Mouse (Mus musculus) brown adipose tissue, adult 24 weeks (tissue): ENCODE measurements around the gene 2010111I01Rik. TPM values are rescaled to one million over a fixed set of nuclear protein-coding genes. Genes with fewer than 3 reads are reported as not detected.

Source experiments
- H3K27ac ChIP-seq: fragments of 200-500 bp; replicated peaks from 2 replicates; pipeline ENCODE4 v1.5.1; 2012; ENCODE audit warnings: low read depth, mild to moderate bottlenecking, low read length
- H3K4me1 ChIP-seq: fragments of 200-500 bp; 2 replicates; pipeline ENCODE4 v1.6.1; 2012; ENCODE audit warnings: low read length, mixed read lengths; ENCODE audit not compliant: control insufficient read depth, insufficient read depth, insufficient read length
- H3K4me3 ChIP-seq: fragments of 200-500 bp; 2 replicates; pipeline ENCODE4 v1.5.1; 2012; ENCODE audit warnings: low read depth, mild to moderate bottlenecking, low read length, moderate library complexity; ENCODE audit not compliant: insufficient read depth
- polyA plus RNA-seq: library from polyadenylated mRNA; stranded (reverse); fragments of >200 nt; gene quantifications from 2 replicates; pipeline ENCODE4 v1.2.4, GENCODE M21; 2012; ENCODE audit not compliant: missing spikeins, insufficient read depth, insufficient read length

The 2010111I01Rik gene
- polyA plus RNA-seq, 1 experiment: 10.7 TPM

DNA sequence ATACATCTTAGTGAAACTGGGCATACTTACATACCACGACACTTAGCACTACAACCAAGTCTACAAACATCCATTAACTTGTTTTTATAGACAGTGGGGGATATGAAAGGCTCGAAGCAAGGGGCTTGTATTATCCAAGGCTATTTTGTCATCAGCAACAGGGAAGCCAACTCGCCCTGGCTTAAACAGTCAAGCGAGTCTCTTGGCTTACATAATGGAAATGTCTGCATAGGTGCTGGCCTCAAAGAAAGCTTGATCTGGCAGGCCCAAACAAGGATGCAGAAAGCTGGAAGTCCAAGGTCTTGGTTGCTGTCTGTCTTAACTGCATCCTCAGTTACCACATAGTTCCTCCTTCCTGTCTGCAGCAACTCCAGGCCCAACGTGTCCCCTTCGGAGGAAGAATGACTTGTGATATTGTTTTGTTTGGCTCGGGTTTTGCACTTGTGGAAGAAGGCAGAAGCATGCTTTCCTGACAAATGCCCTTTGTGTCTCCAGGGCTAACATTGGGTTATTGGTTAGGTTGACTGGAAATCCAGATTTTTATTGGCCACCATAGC, 21.3 kb upstream of the 2010111I01Rik start:
- Histone ChIP-seq H3K27ac (no peak overlapping the region), H3K4me3 (no peak overlapping the region), H3K4me1 (no peaks in the 10 kb centered on the region)

DNA sequence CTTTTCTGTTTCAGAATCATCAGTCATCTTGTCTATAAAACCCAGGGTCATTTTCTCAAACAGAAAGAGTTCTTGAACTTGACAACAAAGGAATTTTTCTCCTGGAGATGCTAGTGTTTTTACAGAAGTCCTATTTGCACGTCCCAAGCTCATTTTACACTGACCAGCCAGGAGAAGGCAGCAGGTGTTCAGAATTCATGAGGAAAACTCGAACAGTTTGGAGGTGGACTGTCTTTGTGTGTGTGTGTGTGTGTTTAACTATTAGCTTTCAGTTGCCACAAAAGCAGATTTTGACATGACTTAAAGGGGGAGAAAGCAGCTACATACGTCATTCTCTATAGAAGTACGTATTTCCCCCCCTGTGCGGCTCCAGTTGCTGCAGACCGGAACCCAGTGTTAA, 20.6 kb upstream of the 2010111I01Rik start:
- H3K4me3 ChIP-seq: no peak overlapping the region
- H3K4me1 ChIP-seq: no peaks in the 10 kb centered on the region
- H3K27ac ChIP-seq: no peak overlapping the region

DNA sequence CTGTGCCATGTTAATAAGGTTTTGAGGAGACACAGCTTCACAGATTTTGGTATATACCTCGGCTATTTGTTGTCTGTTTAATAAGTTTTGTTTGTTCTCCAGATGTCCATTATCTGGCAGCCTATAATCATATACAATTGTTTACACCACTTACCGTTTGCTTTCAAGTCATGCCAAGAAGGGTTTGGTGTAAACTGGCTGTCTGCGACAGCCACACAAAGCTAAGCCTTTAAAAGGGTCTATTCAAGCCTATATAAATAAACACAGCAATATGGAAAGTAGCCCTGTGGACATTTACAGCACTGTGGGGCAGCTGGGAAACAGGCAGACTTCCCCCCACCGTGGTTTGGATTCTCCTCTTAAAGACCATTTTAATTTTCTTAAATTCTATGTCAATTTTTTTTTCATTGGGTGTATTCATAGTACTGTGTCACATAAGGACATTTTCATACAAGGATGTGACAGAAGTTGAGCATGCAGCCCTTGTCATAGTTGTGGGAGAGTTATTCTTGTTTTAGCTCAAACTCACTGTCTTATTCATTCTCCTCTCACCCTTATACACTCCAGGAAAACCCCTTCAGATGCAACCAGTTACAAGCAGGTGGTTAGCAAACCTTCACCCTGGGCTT, 15.0 kb upstream of the 2010111I01Rik start:
- Histone ChIP-seq H3K4me3 (no peak overlapping the region), H3K4me1 (0 out of 2 replicates have a peak, but pooled peaks cover 2% of the 10 kb centered on the region), H3K27ac (no peak overlapping the region)

DNA sequence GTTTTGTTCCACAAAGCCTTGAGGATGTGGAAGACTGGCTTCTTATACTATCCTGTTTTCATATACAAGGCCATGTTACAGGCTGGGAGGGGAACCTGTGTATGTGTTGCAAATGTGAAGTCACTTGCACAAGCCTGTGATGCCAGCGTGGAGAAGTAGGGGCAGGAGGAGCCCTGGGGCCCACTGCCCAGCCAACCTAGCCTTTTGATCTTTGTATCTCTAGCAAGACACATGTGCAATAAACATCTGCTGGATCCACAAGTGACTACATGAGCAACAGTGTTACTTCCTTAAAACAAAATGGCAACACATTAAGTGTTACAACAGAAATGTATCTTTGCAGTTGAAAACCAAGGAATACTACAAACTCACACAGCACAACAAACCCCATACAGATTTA, 13.1 kb upstream of the 2010111I01Rik start:
- H3K4me3 ChIP-seq: no peak overlapping the region
- no peak overlapping the region for H3K27ac ChIP-seq
- H3K4me1 ChIP-seq: 0 out of 2 replicates have a peak, but pooled peaks cover 2% of the 10 kb centered on the region

DNA sequence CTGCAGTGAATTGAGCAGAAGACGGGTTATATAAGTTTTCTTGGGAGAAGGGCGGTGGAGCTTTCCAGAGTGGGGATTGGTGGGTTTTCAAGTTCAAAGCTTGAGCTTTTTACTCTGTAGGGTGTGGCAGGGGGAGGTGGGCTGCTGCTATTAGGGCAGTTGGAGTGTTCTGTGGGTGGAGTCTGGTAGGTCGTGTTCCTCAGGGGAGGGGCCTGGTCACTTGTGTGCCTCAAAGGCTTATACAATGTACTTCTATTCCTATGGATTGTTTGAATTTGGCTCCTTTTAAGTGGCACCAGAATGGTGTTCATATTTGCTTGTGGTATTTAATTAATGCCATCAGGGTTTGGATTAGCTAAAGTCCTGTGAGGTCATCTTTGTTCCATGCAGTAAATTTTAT, 12.6 kb upstream of the 2010111I01Rik start:
- Histone ChIP-seq H3K4me3 (no peak overlapping the region), H3K27ac (no peak overlapping the region), H3K4me1 (0 out of 2 replicates have a peak, but pooled peaks cover 2% of the 10 kb centered on the region)

DNA sequence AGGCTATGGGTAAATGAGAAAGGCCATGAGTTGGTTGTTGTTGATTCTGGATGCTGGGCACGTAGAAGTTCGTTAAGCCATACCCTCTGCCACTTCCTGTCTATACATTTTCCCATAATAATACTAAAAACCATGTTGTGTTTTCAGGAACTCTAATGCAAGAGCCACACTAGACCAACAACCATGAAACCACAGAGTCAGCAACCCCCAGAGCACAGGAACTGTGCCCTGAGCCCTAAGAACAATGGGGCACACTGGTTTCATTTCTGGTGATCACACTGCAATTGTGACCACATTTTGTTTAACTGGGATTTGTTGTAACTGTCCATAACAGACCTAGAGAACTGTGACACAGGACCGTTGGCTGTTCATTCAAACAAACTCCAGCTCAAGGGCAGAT, 12.1 kb upstream of the 2010111I01Rik start:
- Histone ChIP-seq H3K27ac (0 out of 2 replicates have a peak overlapping the region, but pooled peaks have one; percentile 34), H3K4me3 (no peak overlapping the region), H3K4me1 (0 out of 2 replicates have a peak, but pooled peaks cover 2% of the 10 kb centered on the region)

DNA sequence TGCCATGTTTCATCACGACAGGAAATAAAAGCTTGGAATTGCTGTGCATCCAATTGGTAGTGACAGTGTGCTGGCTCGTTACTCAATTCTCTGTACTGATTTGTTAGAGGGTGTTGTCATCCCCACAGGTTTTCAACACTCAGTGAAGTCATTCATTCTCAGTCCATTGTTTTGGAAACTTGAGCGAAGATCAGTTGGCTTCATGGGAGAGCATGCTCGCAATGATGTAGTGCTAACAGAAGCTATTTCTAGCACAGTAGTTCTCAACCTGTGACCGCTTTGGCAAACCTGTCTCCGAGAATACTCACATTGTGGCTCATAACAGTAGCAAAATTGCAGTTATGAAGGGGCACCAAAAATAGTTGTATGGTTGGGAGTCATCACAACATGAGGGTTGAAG, 8.7 kb upstream of the 2010111I01Rik start:
- 0 out of 2 replicates have a peak, but pooled peaks cover 2% of the 10 kb centered on the region for H3K4me1 ChIP-seq
- no peak overlapping the region for H3K27ac ChIP-seq
- H3K4me3 ChIP-seq: no peak overlapping the region

DNA sequence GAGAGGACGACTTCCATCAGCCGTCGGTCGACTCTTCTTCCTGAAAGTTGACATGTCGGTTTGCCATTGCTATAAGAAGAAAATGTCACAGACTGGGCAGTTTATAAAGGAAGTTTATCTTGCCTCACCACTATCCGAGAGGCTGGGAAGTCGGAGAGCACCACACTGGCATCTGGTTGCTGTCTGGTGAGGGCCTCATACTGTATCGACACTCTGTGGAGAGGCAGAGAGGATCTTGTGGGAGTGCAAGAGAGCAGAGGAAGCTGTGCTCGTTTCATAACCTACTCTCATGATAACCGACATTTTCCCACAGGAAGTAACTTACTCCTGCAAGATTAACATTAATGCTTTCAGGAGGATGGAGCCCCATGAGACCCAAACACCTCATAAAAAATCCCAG, 7.9 kb upstream of the 2010111I01Rik start:
- H3K4me3 ChIP-seq: no peak overlapping the region
- H3K4me1 ChIP-seq: 0 out of 2 replicates have a peak, but pooled peaks cover 2% of the 10 kb centered on the region
- H3K27ac ChIP-seq: no peak overlapping the region

DNA sequence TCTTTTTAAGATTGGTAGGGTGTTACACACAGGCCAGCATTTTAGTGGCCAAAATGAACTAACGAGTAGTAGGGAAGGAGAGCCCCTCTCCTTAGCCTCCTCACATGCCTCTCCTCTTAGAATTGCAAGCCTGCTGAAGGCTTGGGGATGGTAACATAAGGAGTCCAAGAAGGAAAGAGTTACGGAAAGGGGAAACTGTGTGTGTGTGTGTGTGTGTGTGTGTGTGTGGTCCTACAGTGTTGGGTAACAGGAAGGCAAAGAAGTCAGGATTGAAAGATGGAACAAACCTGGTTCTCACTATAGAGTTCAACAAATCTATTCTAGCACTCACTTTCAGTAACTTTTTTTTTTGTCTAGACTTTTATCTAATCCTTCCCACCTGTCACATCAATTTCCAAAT, 1.3 kb upstream of the 2010111I01Rik start:
- Histone ChIP-seq H3K27ac (no peak overlapping the region), H3K4me1 (no peaks in the 10 kb centered on the region), H3K4me3 (no peak overlapping the region)

DNA sequence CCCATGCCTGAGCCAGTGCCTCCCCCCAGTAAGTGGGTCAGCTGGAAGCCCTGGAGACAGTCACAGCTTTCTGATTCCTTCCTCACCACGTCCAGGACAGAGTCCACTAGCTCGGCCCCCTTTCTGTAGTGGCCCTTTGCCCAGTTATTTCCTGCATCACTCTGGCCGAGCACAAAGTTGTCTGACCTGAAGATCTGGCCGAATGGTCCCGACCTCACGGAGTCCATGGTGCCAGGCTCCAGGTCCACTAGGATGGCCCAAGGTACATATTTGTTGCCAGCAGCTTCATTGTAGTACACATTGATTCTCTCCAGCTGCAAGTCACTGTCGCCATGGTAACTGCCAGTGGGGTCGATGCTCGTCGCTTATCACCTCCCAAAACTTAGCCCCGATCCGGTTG, 3.5 kb downstream of the 2010111I01Rik start:
- peaks cover 3% of the 10 kb centered on the region; the same call in 1 of the 2 replicates for H3K4me1 ChIP-seq
- H3K27ac ChIP-seq: no peak overlapping the region
- no peak overlapping the region for H3K4me3 ChIP-seq

DNA sequence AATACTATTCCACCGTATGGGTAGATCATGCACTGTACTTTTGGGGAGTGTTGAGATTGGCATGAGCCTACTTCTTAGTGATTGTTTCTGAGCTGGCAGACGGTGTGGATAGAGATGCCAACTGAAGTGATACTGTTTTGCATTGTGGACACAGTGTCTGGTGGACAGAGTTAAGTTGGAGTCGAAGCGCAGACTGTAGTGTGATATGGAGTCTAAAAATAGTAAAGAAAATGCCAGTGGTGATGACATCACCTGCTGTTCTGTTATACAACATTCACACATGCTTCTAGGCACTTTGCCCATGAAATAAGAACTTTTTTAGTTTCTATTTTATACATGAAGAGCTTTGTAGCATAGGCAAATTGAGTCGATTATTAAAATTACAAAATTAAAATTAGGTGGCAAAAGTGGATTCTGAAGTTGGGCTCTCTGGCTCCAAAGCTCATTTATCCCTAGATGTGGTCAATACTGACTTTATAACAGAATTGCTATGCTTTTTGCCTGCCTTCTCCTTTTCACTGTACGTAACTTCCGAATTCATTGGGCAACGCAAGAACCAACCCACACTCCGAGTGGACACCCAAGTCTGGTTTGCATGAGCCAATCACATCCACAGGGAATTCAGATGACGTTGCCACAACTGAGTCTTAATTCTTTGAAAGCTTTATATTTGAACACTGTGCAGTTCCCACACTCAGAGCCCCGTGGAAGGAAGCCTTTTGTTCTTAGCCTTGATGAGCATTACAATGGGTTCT, 6.0 kb downstream of the 2010111I01Rik start:
- H3K4me3 ChIP-seq: no peak overlapping the region
- H3K27ac ChIP-seq: no peak overlapping the region; the same call in 1 of the 2 replicates
- peaks cover 3% of the 10 kb centered on the region; the same call in 1 of the 2 replicates for H3K4me1 ChIP-seq

DNA sequence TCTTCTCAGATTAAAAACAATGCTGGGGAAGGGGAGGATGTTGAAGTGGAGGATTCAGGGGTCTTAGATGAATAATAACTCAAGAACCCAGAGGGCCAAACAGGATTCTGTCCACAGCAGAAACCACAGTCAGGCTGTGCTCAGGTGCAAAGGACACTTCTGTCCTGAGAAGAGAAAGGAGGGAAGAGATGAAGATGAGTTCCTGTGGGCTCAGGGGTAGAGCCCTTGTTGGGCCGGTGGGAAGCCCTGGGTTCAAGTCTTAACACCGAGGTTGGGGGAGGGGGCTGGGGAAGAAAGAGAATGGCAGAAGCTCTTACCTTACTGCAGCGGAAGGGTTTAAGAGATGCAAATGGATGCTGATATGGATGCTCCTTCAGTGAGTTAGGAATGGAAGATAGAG, 7.7 kb downstream of the 2010111I01Rik start:
- Histone ChIP-seq H3K4me3 (no peak overlapping the region), H3K27ac (no peak overlapping the region), H3K4me1 (peaks cover 4% of the 10 kb centered on the region; the same call in 1 of the 2 replicates)

DNA sequence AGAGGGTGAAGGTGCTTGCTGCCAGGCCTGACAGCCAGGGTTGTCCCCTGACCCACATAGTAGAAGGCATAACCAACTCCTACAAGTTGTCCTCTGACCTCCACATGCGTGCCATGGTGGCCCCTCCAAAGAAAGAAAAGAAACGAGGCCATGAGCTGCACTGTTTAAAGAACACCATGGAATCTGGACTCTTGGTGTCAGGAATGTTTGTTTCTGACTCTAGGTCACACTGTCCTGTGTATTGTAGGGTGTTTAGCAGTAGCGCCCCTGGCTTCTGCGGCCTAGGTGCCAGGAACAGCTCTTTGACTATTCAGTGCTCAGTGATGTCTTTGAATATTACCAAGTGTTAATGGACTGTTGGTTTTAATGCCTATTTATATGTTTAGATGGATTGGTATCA, 8.4 kb downstream of the 2010111I01Rik start:
- Histone ChIP-seq H3K4me1 (peaks cover 9% of the 10 kb centered on the region), H3K4me3 (no peak overlapping the region), H3K27ac (no peak overlapping the region)

DNA sequence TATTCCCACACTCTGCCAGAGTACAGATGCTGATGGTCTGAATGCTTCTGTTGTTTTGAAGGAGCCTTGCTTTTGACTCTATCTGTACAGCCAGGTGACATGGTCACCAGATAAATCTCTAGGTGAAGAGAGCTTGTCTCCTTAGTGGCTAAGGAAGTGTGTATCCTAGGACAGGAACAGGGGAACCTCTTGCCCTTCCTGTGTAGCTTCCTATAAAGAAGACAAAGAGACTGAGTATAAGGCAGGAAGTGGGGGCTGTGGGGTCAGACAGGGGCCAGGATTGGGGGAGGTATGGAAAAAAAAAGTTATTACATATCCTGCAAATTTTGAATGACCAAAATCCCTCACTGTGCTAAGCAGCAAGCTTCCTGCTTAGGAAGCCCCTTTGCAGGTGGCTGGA, 13.4 kb downstream of the 2010111I01Rik start:
- H3K27ac ChIP-seq: peak overlapping the region; percentile 34

DNA sequence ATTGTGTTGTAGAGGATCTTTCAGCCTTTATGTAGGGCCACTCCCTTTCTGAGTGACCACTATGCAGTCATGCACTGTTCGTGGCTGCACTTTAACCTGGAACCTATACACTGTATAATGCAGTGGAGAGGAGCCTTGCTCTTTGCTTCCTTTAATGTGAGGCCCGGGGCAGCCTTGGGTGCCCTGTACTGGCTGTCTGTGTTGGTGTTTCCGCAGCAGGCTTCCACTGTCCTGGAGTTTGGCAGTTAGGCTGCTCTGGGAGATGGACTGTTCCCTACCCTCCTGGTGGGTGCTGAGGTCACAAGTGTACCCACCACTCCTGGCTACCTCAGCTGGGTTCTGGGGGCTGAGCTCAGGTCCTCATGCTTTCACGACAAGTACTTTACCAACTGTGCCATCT, 14.1 kb downstream of the 2010111I01Rik start:
- Histone ChIP-seq H3K4me1 (peaks cover 20% of the 10 kb centered on the region), H3K27ac (no peak overlapping the region)

More for the DNA sequence above, 13.4 kb downstream of the 2010111I01Rik start:
- Histone ChIP-seq H3K4me3 (no peak overlapping the region), H3K4me1 (peaks cover 20% of the 10 kb centered on the region)

More for the DNA sequence above, 14.1 kb downstream of the 2010111I01Rik start:
- H3K4me3 ChIP-seq: no peak overlapping the region
